Mouse (Mus musculus): ENCODE data around the gene Pcmt1.

Pcmt1 gene

GRCm38 (mm10) chr10:7680731-7681301 is at the start of gene Pcmt1, which contains the start of gene Lats1:
Pcmt1 (minus strand) TSS chr10:7681136.
Lats1 (plus strand) TSS chr10:7681214.
- CTCF ChIA-PET, result no interaction called here

DNA sequence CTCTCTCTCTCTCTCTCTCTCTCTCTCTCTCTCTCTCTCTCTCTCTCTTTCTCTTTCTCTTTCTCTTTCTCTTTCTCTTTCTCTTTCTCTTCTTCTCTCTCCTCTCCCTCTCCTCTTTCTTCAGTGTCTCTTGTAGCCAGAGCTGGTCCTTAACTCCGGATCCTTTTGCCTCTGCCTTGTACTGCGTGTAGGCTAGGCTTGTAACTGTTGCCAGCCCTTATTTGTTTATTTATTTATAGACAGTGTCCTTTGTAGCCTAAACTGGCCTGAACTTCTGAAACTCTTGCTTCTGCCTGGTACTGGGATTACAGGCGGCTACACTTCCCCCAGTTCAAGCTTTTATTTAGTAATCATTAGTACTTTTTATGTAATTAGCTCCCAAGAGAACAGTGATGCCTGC is 46.1 kb upstream of the Pcmt1 start:
- CTCF ChIA-PET, result interaction anchor here (0.5 kb wide), 1 partner anchor 25 kb away, joined by 4 read pairs; no protein-coding TSS in a partner anchor

DNA sequence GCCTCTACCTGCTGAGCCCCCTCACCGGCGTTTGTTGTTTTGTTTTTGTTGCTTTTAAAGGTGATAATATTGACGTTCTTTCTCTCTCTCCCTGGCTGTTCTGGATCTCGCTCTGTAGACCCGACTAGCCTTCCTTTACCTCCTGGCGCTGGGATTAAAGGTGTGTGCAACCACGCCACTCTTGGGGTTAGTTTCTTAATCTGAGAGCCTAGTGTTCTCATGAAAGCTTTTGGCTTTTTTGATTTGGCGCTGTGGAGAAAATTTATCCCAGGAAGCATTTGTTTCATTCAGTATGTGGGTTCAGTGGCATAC is 45.5 kb upstream of the Pcmt1 start:
- CTCF ChIA-PET, result interaction anchor here (0.5 kb wide), 1 partner anchor 25 kb away, joined by 4 read pairs; no protein-coding TSS in a partner anchor

DNA sequence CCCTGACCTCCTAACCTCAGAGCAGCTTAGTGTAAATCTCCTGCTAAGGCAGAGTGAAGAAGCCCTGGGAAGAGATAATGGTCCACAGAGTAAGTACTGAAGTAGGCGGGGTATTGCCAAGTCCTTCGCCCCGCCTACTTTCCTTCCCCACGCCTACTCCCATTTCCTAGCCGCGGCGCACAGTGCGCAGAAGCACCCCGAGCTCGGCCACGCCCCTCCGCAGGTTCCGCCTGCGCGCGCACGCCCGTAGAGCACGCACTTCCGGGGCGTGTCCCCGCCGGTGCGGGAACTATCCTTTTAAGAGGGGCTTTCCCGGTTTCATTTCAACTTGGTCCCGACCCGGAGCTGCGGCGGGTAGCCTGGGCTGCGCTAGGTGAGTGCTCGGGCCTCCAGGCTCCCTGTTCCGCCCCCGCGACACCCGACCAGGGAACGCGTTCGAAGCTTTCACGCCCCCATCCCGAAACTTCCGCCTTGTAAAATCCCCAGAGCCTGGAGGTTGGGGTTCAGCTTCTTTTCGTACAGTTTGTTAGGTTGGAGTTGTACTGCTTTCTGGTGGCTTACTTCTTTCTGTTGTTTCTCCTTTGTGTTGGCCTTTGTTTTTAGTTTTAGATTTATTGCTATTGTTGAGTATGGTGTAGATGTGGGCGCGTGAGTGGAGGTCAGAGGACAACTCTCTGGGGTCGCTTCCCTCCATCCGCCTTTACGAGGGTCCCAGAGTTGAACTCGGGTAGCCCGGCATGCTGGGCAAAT is 45.0 kb upstream of the Pcmt1 start, which contains the start of gene Katna1:
TSS of gene Katna1 (plus strand) at position 250 of the 750 bp plus-strand sequence.
- CTCF ChIA-PET, result no interaction called here

GRCm38 (mm10) chr10:7715056-7715455 is 34.1 kb upstream of the Pcmt1 start:
- CTCF ChIA-PET, result no interaction called here

DNA sequence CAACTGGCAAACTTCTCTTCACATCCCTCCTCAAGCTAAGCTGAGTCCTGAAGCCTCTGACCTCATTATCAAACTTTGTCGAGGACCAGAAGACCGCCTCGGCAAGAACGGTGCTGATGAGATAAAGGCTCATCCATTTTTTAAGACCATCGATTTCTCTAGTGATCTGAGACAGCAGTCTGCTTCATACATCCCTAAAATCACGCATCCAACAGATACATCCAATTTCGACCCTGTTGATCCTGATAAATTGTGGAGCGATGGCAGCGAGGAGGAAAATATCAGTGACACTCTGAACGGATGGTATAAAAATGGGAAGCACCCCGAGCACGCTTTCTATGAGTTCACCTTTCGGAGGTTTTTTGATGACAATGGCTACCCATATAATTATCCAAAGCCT is 31.6 kb upstream of the Pcmt1 start:
- CTCF ChIA-PET, result no interaction called here

DNA sequence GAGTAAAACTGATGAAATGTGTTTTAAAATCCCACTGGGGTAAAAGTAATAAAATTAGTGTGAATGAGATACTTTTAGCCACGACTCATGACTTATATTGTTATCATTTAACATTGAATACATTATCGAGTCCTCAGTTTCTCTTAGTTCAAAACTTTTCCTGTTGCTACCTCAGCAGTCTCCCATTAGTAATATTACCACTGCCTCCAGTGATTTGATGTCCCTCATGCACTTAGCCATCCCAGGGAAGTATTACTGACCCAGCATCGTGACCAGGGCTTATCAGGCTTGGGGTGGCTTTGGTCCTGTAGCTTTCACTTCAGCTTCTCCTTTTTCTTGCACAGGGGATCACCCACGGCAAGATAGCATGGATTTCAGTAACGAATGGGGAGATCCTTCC is 29.2 kb upstream of the Pcmt1 start:
- CTCF ChIA-PET, result no interaction called here

GRCm38 (mm10) chr10:7702586-7702985 is 21.6 kb upstream of the Pcmt1 start:
- CTCF ChIA-PET, result interaction anchor here (0.7 kb wide), 1 partner anchor 135 kb away, joined by 3 read pairs; no protein-coding TSS in a partner anchor

DNA sequence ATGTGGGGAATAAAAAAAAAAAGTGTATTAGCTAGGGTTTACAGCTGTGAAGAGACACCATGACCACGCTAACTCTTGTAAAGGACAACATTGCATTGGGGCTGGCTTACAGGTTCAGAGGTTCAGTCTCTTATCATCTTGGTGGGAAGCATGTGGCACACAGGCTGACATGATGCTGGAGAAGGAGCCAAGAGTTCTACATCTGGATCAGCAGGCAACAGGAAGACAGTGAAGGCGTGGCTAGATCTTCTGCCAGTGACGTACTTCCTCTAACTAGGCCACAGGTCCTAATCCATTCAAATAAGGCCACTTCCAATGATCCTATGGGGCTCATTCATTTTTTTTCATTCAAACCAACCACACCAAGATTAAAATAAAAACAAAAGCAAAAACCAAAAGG is 19.2 kb upstream of the Pcmt1 start:
- CTCF ChIA-PET, result no interaction called here

- CTCF ChIA-PET, result no interaction called here
Measured at GRCm38 (mm10) chr10:7695286-7695685, 14.3 kb upstream of the Pcmt1 start.

DNA sequence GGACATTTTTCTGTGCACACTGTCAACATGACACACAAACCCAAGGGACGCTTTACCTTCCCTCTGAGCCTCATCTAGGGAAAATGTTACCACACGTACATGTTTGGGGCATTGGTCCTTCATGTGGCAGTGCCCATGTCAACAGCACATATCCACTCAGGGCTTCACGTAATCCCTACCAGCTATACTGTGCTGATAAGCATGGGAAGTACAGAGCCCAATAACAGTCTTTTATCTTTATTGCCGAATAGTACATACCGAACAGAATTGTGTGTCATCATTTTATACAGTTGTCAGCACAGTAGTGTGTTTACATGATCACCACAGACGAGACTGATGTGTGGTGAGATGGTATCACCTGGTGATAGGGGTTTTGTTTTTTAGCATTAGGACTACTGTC is 6.0 kb upstream of the Pcmt1 start:
- CTCF ChIA-PET, result no interaction called here

- CTCF ChIA-PET, result no interaction called here
Measured at GRCm38 (mm10) chr10:7682249-7682648, 1.3 kb upstream of the Pcmt1 start.

- CTCF ChIA-PET, result no interaction called here
Measured at GRCm38 (mm10) chr10:7681343-7682025, 548 bp upstream of the Pcmt1 start.

DNA sequence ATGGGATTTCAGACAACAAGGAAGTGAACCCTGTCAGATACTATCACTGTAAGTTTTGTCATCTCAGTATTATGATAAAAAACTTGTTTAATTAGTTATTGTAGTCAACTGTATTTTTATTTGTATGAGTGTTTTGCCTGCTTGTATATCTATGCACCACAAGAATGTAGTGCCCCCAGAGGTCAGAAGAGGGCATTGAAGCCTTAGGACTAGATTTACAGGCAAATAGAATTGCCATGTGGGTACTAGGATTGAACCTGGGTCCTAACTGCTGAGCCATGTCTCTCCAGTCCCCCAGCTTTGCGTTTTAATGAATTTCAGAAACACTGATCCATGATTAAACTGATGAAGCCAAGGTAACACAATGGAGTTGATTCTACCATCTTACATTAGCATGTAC is 7.3 kb downstream of the Pcmt1 start:
- CTCF ChIA-PET, result interaction anchor here (1.0 kb wide), 1 partner anchor 11 kb away, joined by 3 read pairs; no protein-coding TSS in a partner anchor

DNA sequence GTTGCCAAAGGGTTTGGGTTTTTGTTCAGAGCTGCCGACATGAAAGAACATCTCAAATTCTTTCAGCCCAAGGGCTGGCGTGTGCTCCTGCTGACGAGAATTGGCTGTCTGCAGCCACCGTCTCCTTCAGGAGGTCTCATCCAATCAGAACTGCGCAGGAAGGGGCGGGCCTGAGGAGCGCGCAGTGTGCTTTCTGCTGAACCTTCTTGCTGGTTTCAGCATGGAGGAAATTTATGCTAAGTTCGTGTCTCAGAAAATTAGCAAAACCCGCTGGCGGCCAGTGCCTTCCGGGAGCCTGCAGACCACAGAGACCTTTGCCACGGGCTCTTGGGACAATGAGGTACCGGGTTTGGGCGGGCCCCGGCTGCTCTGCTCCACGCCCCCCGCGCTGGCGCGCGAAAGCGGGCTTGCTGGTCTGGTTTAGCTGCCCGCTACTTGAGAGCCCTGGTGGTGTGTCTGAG is 13.6 kb downstream of the Pcmt1 start, which contains the start of gene Nup43:
TSS of gene Nup43 (plus strand) at position 162 of the 461 bp plus-strand sequence.
- CTCF ChIA-PET, result no interaction called here

DNA sequence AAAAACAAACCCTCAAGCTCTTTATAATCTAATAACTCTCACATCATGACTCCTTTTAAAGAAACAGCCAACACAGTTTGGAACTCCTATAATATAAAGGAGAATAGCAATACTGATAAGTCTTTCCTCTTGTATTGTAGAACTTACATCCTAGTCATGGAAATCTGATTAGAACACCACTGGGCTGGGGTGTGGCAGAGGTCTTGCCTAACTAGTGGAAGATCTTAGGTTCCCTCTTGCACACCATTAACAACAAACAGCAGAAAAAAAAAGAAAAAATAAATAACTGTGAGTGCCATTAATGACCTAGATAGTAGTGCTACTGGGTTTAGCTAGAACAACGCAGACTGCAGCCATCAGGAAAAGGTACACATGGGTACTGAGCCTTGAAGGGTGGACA is 16.0 kb downstream of the Pcmt1 start:
- CTCF ChIA-PET, result no interaction called here

- CTCF ChIA-PET, result no interaction called here
Measured at GRCm38 (mm10) chr10:7664027-7664526, 16.9 kb downstream of the Pcmt1 start.

- CTCF ChIA-PET, result interaction anchor here (0.9 kb wide), 1 partner anchor 11 kb away, joined by 3 read pairs; no protein-coding TSS in a partner anchor
Measured at GRCm38 (mm10) chr10:7663159-7664026, 17.5 kb downstream of the Pcmt1 start.

DNA sequence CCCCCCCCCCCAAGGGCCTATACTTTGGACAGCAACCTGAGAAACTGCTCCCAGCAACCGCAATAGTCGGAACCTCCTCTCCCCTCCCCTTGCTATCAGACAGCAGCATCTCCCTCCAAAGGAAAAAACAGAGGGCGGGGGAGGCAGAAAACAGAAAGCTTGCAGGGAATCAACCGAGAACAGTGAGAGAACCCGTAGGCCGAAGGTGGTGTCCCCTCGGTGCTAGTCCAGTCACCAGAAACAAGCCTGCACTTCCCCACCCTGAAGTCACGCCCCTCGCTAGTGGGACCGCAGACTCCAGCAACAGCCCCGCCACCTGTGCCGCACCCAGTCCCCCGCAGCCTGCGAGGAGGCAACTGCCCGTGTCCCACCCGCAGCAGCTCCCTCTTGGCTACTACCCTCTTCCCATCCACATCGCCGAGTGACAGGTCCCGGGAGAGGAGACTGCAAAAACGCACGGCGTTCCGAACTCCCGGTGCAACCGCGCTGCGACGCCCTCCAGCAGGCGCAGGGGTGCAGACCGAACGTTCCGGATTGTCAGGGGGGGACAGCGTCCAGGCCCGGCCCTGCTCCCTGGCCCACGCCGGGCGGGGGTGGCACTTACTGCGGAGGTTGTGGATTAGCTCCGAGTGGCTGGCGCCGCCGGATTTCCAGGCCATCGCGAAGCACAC is 18.3 kb downstream of the Pcmt1 start:
- CTCF ChIA-PET, result interaction anchor here (0.7 to 0.9 kb wide), 2 partner anchors 12 to 13 kb away, joined by 3 read pairs; no protein-coding TSS in a partner anchor

- CTCF ChIA-PET, result no interaction called here
Measured at GRCm38 (mm10) chr10:7651057-7651456, 29.9 kb downstream of the Pcmt1 start.

DNA sequence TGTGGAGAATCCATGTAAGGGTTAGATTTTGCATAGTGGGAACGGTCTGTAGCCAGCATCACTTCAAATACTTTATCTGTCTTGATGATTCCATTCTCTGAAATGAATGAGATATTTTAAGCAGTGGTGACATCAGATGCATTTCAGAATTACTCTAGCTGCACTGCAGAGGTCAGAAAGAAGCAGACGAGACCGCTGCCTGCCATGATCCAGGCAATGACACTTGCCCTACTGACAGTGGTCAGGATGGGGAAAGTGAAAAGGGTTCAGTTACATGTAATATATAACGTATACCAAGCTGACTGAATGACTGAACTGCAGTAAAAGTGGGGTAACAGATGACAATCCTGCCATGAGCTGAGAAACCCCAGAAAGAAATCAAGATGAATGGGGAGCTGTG is 31.9 kb downstream of the Pcmt1 start:
- CTCF ChIA-PET, result interaction anchor here (0.6 kb wide), 1 partner anchor 13 kb away, joined by 3 read pairs; no protein-coding TSS in a partner anchor
